Mouse (Mus musculus) myocyte (in vitro differentiated cells): ENCODE measurements at regions not wholly inside any gene's neighbourhood (a gene's known extent, or its start where the extent isn't known, plus 50 kb on each side); places are given as distances from the start of the nearest gene placed in this dataset.

Experiments
- CEBPB ChIP-seq: IDR thresholded peaks from 2 replicates; pipeline ENCODE4 v1.6.1; 2011; ENCODE audit warnings: mild to moderate bottlenecking, moderate library complexity; ENCODE audit not compliant: poor library complexity, insufficient read depth, severe bottlenecking
- E2F4 ChIP-seq: IDR thresholded peaks from one replicate; pipeline ENCODE4 v1.6.1; 2011; ENCODE audit warnings: mild to moderate bottlenecking, control low read depth, moderate library complexity; ENCODE audit not compliant: insufficient read depth
- POLR2A ChIP-seq: IDR thresholded peaks from one replicate; pipeline ENCODE4 v1.6.1; 2011; ENCODE audit warnings: low read depth, mild to moderate bottlenecking, control low read depth, moderate library complexity; ENCODE audit not compliant: insufficient read length
- USF1 ChIP-seq: IDR thresholded peaks from one replicate; pipeline ENCODE4 v1.6.1; 2011; ENCODE audit warnings: low read depth, mild to moderate bottlenecking, control low read depth, moderate library complexity

DNA sequence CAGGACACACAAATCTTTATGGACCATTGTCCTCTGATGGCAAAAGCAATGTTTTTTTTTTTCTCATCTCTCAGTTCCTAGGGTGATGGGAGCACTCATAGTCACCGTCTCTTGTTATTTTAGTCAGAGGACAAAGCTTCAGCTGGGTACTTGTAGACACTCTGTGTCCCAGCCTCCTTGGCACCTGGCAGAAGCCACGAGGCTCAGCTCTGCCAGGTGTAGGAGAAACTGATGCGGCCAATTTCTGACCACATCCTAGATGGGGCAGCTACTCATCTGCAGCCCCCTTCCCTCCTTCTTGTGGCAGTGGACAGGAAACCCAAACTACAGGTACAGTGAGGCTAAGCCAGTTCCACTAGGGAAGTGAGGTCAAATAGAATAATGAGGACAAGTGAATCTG, 70.1 kb downstream of the Mtx3 start:
- TF ChIP-seq USF1 (no peak), POLR2A (no peak), E2F4 (no peak), CEBPB (no peak)
